Mouse (Mus musculus) lung, adult 10 weeks (tissue): ENCODE measurements around the gene Slc19a2. TPM values are rescaled to one million over a fixed set of nuclear protein-coding genes. Genes with fewer than 3 reads are reported as not detected.

Experiments used
- polyA plus RNA-seq: library from polyadenylated mRNA; stranded (reverse); fragments of 350-450 nt; fragmentation: Illumina TruSeq; extraction: RNeasy Lipid Tissue Mini Kit (QIAGEN cat#74804); gene quantifications from one replicate; pipeline ENCODE4 v1.2.3, GENCODE M21; 2014; ENCODE audit warnings: low read depth, low replicate concordance; ENCODE audit not compliant: insufficient read depth

Slc19a2 gene
- polyA plus RNA-seq: 2.6 TPM

DNA sequence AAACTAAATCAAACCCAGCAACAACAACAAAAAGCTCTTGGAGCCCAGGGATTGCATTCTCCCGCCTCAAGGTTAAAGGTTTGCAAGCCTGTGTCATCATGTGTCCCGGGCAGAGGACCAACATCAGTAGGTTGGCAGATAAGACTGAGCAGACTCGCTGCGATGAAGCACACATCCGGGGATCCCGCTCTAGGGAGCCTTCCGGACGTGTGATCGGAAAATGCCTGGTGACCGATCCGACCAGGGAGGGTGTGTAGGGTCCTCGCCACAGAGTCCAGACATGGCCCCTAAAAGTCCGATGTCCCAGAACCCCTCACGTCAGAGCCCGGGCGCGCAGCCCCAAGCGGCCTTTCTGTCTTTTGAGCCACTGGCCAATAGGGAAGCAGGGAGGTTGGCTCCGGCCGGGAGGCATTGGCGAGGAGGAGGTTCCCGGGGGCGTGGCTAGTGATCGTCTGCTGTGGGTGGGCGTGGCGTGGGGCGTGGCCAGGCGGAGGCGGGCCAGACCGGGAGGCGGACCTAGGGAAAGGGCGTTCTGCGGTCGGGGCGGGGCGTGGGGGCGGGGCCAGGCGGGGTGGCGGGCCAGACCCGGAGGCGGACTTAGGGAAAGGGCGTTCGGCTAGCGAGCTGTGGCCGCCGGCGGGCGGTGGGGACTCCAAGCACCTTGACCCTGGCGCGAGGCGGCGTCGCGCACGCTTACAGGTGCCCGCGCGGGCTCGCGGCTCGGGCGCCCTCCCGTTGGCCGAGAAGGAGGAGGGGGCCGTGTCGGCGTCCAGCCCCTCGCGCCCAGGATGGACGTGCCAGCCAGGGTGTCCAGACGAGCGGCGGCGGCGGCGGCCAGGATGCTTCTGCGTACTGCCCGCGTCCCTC lies at the start of gene Slc19a2:
TSS of gene Slc19a2 (plus strand) at position 582 of the 867 bp plus-strand sequence.

DNA sequence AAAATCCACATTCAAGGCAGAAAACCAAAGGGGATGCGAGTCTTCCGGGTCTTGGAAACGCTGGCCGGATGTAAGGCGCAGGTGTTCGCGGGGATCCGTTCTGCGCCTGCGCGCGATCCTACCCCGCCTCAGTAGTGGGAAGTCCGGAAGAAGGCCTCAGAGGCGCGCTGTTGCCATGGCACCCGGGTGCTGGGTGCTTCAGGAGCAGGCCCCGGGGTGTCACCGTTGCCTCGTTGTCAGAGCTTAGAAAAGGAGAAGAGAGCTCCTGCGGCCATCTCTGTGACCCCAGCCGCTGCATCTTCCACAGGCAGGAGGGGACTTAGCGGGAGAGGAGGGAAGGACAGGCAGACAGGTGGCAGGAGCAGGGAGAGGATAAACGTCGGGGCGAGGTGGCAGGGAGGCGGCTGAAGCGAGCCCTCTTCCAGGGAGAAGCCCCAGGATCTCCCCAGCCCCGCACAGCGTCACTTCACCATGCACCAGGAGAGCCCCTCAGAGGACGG lies 26.7 kb downstream of the Slc19a2 start, which contains the start of gene Ccdc181:
TSS of gene Ccdc181 (plus strand) at position 131 of the 500 bp plus-strand sequence.

GRCm38 (mm10) chr1:164303821-164304220 lies 55.0 kb downstream of the Slc19a2 start, which contains the start of gene Nme7:
Gene Nme7, plus strand, starts transcription at chr1:164304121.

DNA sequence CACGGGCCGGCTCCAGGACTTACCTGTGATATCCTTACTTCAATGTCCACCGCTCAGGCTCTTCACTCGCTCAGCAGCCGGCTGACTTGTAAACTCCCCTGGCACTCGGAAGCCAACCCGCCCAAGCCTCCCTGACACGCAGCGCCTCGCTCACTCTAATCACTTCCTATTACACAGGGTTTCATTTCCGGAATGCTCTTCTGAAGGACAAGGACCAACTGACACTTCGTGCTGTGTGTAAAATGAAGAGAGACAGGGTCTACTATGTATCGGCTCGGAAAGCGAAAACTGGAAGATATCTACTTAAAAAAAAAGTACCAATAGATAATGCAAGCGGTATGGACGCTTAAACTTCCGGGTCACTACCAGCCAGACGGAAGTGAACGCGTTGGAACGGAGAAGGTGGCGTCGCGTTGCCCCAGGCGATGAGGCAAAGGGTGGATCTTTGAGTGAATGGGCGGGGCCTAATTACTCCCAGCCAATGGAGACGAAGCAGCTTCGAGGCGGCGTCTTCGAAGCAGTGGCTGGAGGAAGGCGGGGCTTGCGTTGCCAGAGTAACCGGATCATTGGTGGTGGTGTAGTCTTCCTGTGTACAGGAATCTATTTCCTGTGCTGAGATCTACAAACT lies 58.4 kb downstream of the Slc19a2 start, which contains the start of gene Blzf1:
TSS of gene Blzf1 (minus strand) at position 366 of the 628 bp plus-strand sequence.

Other genes with a start within 250 kb of the Slc19a2 start
- 0.32 TPM for gene Sele, start 200.8 kb upstream of the Slc19a2 start, polyA plus RNA-seq
- gene Sell, start 187.1 kb upstream of the Slc19a2 start, polyA plus RNA-seq: 30.2 TPM
- 1.7 TPM for gene Selp, start 133.8 kb upstream of the Slc19a2 start, polyA plus RNA-seq
- gene F5, start 97.2 kb upstream of the Slc19a2 start, polyA plus RNA-seq: 0.51 TPM
- 15.5 TPM for gene Ccdc181, start 26.5 kb downstream of the Slc19a2 start, polyA plus RNA-seq
- gene Nme7, start 55.1 kb downstream of the Slc19a2 start, polyA plus RNA-seq: 8.4 TPM
- 10.1 TPM for gene Blzf1, start 58.4 kb downstream of the Slc19a2 start, polyA plus RNA-seq
- gene Atp1b1, start 209.3 kb downstream of the Slc19a2 start, polyA plus RNA-seq: 193 TPM